Mouse (Mus musculus) MEL (cell line): ENCODE data around the gene Tshz2. TPM values are rescaled to one million over a fixed set of nuclear protein-coding genes. Genes with fewer than 3 reads are reported as not detected.

ENCODE experiments used
- DNase-seq: peaks from one replicate; pipeline ENCODE4 v3.0.0; 2011; ENCODE audit warnings: low read depth, low spot score
- H3K27ac ChIP-seq: 2 replicates; pipeline ENCODE4 v1.5.1; 2012; ENCODE audit warnings: low read depth, mild to moderate bottlenecking, control low read depth, low read length, moderate library complexity; ENCODE audit not compliant: control insufficient read depth
- H3K27me3 ChIP-seq, 2 experiments: fragments of 150-350 bp in 1 of 2; sonication (generic) in 1 of 2; 2 replicates each; pipeline ENCODE4 v1.6.1; 2012; ENCODE audit warnings: low read length in 2 of 2, mild to moderate bottlenecking in 2 of 2, improper control_type of control experiment in 1 of 2, moderate library complexity in 1 of 2; ENCODE audit not compliant: insufficient read depth in 2 of 2, control insufficient read depth in 1 of 2
- H3K36me3 ChIP-seq, 2 experiments: 2 replicates each; pipeline ENCODE4 v1.6.1; 2012 to 2014; ENCODE audit warnings: low read length in 2 of 2, improper control_type of control experiment in 1 of 2, inconsistent platforms in 1 of 2, mild to moderate bottlenecking in 1 of 2; ENCODE audit not compliant: insufficient read depth in 2 of 2, control insufficient read depth in 1 of 2
- H3K4me1 ChIP-seq, 2 experiments: fragments of 150-350 bp in 1 of 2; sonication (generic) in 1 of 2; 2 replicates each; pipeline ENCODE4 v1.6.1; 2012; ENCODE audit warnings: low read length in 2 of 2, improper control_type of control experiment in 1 of 2, mild to moderate bottlenecking in 1 of 2; ENCODE audit not compliant: insufficient read depth in 2 of 2, control insufficient read depth in 1 of 2
- H3K4me3 ChIP-seq, 2 experiments: fragments of 150-350 bp in 1 of 2; sonication (generic) in 1 of 2; 2 replicates each; pipeline ENCODE4 v1.5.1; 2012; ENCODE audit warnings: low read depth in 2 of 2, low read length in 2 of 2, mild to moderate bottlenecking in 2 of 2, moderate library complexity in 2 of 2, control low read depth in 1 of 2, improper control_type of control experiment in 1 of 2; ENCODE audit not compliant: control insufficient read depth in 1 of 2, insufficient read depth in 1 of 2
- H3K79me2 ChIP-seq: 2 replicates; pipeline ENCODE4 v1.6.1; 2012; ENCODE audit warnings: mild to moderate bottlenecking, low read length, moderate library complexity; ENCODE audit not compliant: control insufficient read depth, poor library complexity, insufficient read depth
- H3K9ac ChIP-seq: 2 replicates; pipeline ENCODE4 v1.6.1; 2012; ENCODE audit warnings: low read depth, mild to moderate bottlenecking, control low read depth, low read length, moderate library complexity; ENCODE audit not compliant: control insufficient read depth, poor library complexity, severe bottlenecking
- H3K9me3 ChIP-seq: fragments of 150-350 bp; sonication (generic); replicated peaks from 2 replicates; pipeline ENCODE4 v1.6.1; 2012; ENCODE audit warnings: mild to moderate bottlenecking, low read length, improper control_type of control experiment, moderate library complexity; ENCODE audit not compliant: insufficient read depth
- BHLHE40 ChIP-seq: IDR thresholded peaks from 2 replicates; pipeline ENCODE4 v1.6.1; 2012; ENCODE audit warnings: low read depth, mild to moderate bottlenecking, inconsistent platforms, low read length, improper control_type of control experiment, borderline replicate concordance
- CHD1 ChIP-seq: IDR thresholded peaks from 2 replicates; pipeline ENCODE4 v1.6.1; 2012; ENCODE audit warnings: low read depth, mild to moderate bottlenecking, inconsistent platforms, low read length, improper control_type of control experiment
- CHD2 ChIP-seq: IDR thresholded peaks from 2 replicates; pipeline ENCODE4 v1.6.1; 2011; ENCODE audit warnings: low read length, improper control_type of control experiment
- CTCF ChIP-seq, 3 experiments: IDR thresholded peaks in 2 of 3; conservative IDR thresholded peaks in 1 of 3; 2 replicates each; pipeline ENCODE4 v1.5.1; 2011 to 2012; ENCODE audit warnings: low read length in 3 of 3, low read depth in 2 of 3, mild to moderate bottlenecking in 2 of 3, improper control_type of control experiment in 1 of 3, inconsistent platforms in 1 of 3, mixed read lengths in 1 of 3, moderate library complexity in 1 of 3; ENCODE audit not compliant: control insufficient read depth in 1 of 3, insufficient read depth in 1 of 3, poor library complexity in 1 of 3, severe bottlenecking in 1 of 3
- EP300 ChIP-seq, 2 experiments: IDR thresholded peaks; 2 replicates each; pipeline ENCODE4 v1.6.1; 2011; ENCODE audit warnings: improper control_type of control experiment in 2 of 2, low read length in 2 of 2, low read depth in 1 of 2, mild to moderate bottlenecking in 1 of 2
- GABPA ChIP-seq: IDR thresholded peaks from 2 replicates; pipeline ENCODE4 v1.6.1; 2012; ENCODE audit warnings: low read depth, mild to moderate bottlenecking, inconsistent platforms, low read length, improper control_type of control experiment, moderate library complexity
- HCFC1 ChIP-seq: IDR thresholded peaks from 2 replicates; pipeline ENCODE4 v1.6.1; 2012; ENCODE audit warnings: low read depth, mild to moderate bottlenecking, inconsistent platforms, low read length, improper control_type of control experiment, moderate library complexity
- JUND ChIP-seq: IDR thresholded peaks from 2 replicates; pipeline ENCODE4 v1.6.1; 2011; ENCODE audit warnings: low read depth, mild to moderate bottlenecking, improper control_type of control experiment, low read length
- KAT2A ChIP-seq: conservative IDR thresholded peaks from 2 replicates; pipeline ENCODE4 v1.6.1; 2012; ENCODE audit warnings: low read depth, low read length, improper control_type of control experiment, inconsistent platforms
- MEF2A ChIP-seq: IDR thresholded peaks from 2 replicates; pipeline ENCODE4 v1.6.1; 2014; ENCODE audit warnings: low read depth, mild to moderate bottlenecking, inconsistent platforms, low read length, improper control_type of control experiment; ENCODE audit not compliant: poor library complexity, insufficient replicate concordance, severe bottlenecking; ENCODE audit errors: extremely low read depth
- MYC ChIP-seq: IDR thresholded peaks from 2 replicates; pipeline ENCODE4 v1.6.1; 2011; ENCODE audit warnings: low read depth, mild to moderate bottlenecking, low read length, improper control_type of control experiment, moderate library complexity
- NELFE ChIP-seq: IDR thresholded peaks from 2 replicates; pipeline ENCODE4 v1.6.1; 2011; ENCODE audit warnings: low read depth, low read length, improper control_type of control experiment
- NRF1 ChIP-seq: IDR thresholded peaks from 2 replicates; pipeline ENCODE4 v1.6.1; 2014; ENCODE audit warnings: low read depth, mild to moderate bottlenecking, inconsistent platforms, low read length, improper control_type of control experiment, moderate library complexity; ENCODE audit not compliant: poor library complexity, insufficient read depth, severe bottlenecking
- POLR2A ChIP-seq, 2 experiments: IDR thresholded peaks; 2 replicates each; pipeline ENCODE4 v1.6.1; 2011 to 2012; ENCODE audit warnings: low read length in 2 of 2, mild to moderate bottlenecking in 2 of 2, control low read depth in 1 of 2, improper control_type of control experiment in 1 of 2, low read depth in 1 of 2, moderate library complexity in 1 of 2; ENCODE audit not compliant: control insufficient read depth in 1 of 2, insufficient read depth in 1 of 2, poor library complexity in 1 of 2
- POLR2AphosphoS2 ChIP-seq: IDR thresholded peaks from 2 replicates; pipeline ENCODE4 v1.6.1; 2011; ENCODE audit warnings: low read length, improper control_type of control experiment
- POLR2AphosphoS5 ChIP-seq: IDR thresholded peaks from 2 replicates; pipeline ENCODE4 v1.6.1; 2012; ENCODE audit warnings: low read depth, borderline replicate concordance, mild to moderate bottlenecking, inconsistent platforms, low read length, moderate library complexity, mixed read lengths
- RAD21 ChIP-seq: IDR thresholded peaks from 2 replicates; pipeline ENCODE4 v1.6.1; 2011; ENCODE audit warnings: mild to moderate bottlenecking, low read depth, low read length, improper control_type of control experiment
- RCOR1 ChIP-seq: IDR thresholded peaks from 2 replicates; pipeline ENCODE4 v1.6.1; 2012; ENCODE audit warnings: low read depth, mild to moderate bottlenecking, inconsistent platforms, low read length, improper control_type of control experiment
- SIN3A ChIP-seq: IDR thresholded peaks from 2 replicates; pipeline ENCODE4 v1.6.1; 2012; ENCODE audit warnings: low read length, improper control_type of control experiment, inconsistent platforms
- TCF12 ChIP-seq: IDR thresholded peaks from 2 replicates; pipeline ENCODE4 v1.6.1; 2014; ENCODE audit warnings: low read depth, mild to moderate bottlenecking, inconsistent platforms, low read length, improper control_type of control experiment, moderate library complexity
- UBTF ChIP-seq: IDR thresholded peaks from 2 replicates; pipeline ENCODE4 v1.6.1; 2012; ENCODE audit warnings: low read depth, mild to moderate bottlenecking, inconsistent platforms, low read length, improper control_type of control experiment, moderate library complexity, borderline replicate concordance; ENCODE audit not compliant: insufficient read depth
- ZC3H11A ChIP-seq: IDR thresholded peaks from 2 replicates; pipeline ENCODE4 v1.6.1; 2012; ENCODE audit warnings: low read depth, mild to moderate bottlenecking, inconsistent platforms, low read length, improper control_type of control experiment
- ZKSCAN1 ChIP-seq: IDR thresholded peaks from 2 replicates; pipeline ENCODE4 v1.6.1; 2012; ENCODE audit warnings: low read depth, mild to moderate bottlenecking, inconsistent platforms, low read length, improper control_type of control experiment, moderate library complexity
- ZNF384 ChIP-seq: IDR thresholded peaks from 2 replicates; pipeline ENCODE4 v1.6.1; 2012; ENCODE audit warnings: low read depth, mild to moderate bottlenecking, inconsistent platforms, low read length, improper control_type of control experiment
- polyA plus RNA-seq, 2 experiments: library from polyadenylated mRNA; stranded (reverse) in 1 of 2; unstranded in 1 of 2; fragments of >175 nt in 1 of 2; fragments of >200 nt in 1 of 2; gene quantifications; 2 replicates each; pipeline versions ENCODE4 v1.2.1 to v1.2.4; 2012; ENCODE audit warnings: low replicate concordance in 2 of 2, low read depth in 1 of 2; ENCODE audit not compliant: insufficient read length in 2 of 2, insufficient read depth in 1 of 2, missing spikeins in 1 of 2
- total RNA-seq: library from RNA; depleted of rRNA; stranded (reverse); fragments of 300-350 nt; gene quantifications from 2 replicates; pipeline ENCODE4 v1.2.3, GENCODE M21; 2012

Gene Tshz2
- total and polyA plus RNA-seq, 3 experiments, result not detected

GRCm38 (mm10) chr2:170091563-170092443 is 459.0 kb downstream of the Tshz2 start:
- Histone ChIP-seq H3K9ac (no peak overlapping the region), H3K27ac (no peak overlapping the region), H3K4me1 (no peaks in the 10 kb centered on the region), H3K9me3 (no peaks in the 10 kb centered on the region), H3K79me2 (no peaks in the 10 kb centered on the region), H3K4me3 (no peak overlapping the region), H3K36me3 (no peaks in the 10 kb centered on the region), H3K27me3 (no peaks in the 10 kb centered on the region; a peak in 2 of 4 replicates)
- no peak for DNase-seq
- TF ChIP-seq CHD2 (no peak), POLR2A (IDR thresholded peaks at IDR 0.05; ENCODE audit: control insufficient read depth in 1 of 2, insufficient read depth in 1 of 2, low read depth in 1 of 2, low read length in 2 of 2, poor library complexity in 1 of 2) (no peak), CTCF (IDR thresholded peaks at IDR 0.05 in 2 of 3, conservative IDR thresholded peaks at IDR 0.05 in 1 of 3; ENCODE audit: control insufficient read depth in 1 of 3, insufficient read depth in 1 of 3, low read depth in 2 of 3, low read length in 3 of 3, poor library complexity in 1 of 3, severe bottlenecking in 1 of 3) (no peak), CHD1 (no peak), GABPA (no peak), UBTF (no peak), TCF12 (no peak), KAT2A (no peak), MYC (no peak), NELFE (no peak), ZNF384 (no peak), MEF2A (no peak), SIN3A (no peak)

GRCm38 (mm10) chr2:170094220-170094619 is 461.4 kb downstream of the Tshz2 start:
- Histone ChIP-seq H3K9me3 (no peaks in the 10 kb centered on the region), H3K4me3 (no peak overlapping the region), H3K27ac (no peak overlapping the region), H3K79me2 (no peaks in the 10 kb centered on the region), H3K4me1 (no peaks in the 10 kb centered on the region), H3K36me3 (no peaks in the 10 kb centered on the region), H3K9ac (no peak overlapping the region), H3K27me3 (no peaks in the 10 kb centered on the region; a peak in 2 of 4 replicates)
- TF ChIP-seq JUND (no peak), ZKSCAN1 (no peak), RCOR1 (no peak), POLR2AphosphoS2 (no peak), EP300 (IDR thresholded peaks at IDR 0.05; ENCODE audit: low read depth in 1 of 2, low read length in 2 of 2) (no peak), TCF12 (no peak), BHLHE40 (no peak), RAD21 (no peak), MYC (no peak), ZC3H11A (no peak), NRF1 (no peak), HCFC1 (no peak), POLR2AphosphoS5 (no peak)
- no peak for DNase-seq
